In genomic region chrX:139358361-139358760, GRCm38 (mm10) we compare ENCODE assay signal across 23 mouse cellular contexts. TPM values are rescaled to one million over a fixed set of nuclear protein-coding genes. Genes with fewer than 3 reads are reported as not detected.
"Had no signal": no experiment of that assay in that cellular context is flagged by ENCODE, and none has a peak within 500 bp of the region (broad histone marks: within the 10 kb centered on the region; RNA-seq: fewer than 3 reads in every experiment).

No protein-coding gene starts in this region.

- DNase-seq: liver, embryonic 13.5 days; liver, postnatal 0 days; lung, postnatal 14 days; right cerebral cortex, postnatal 14 days; spleen, adult 18-20 months; thymus, adult 18-20 months; thymus, postnatal 14 days; thymus, postnatal 36 days had no signal

- H3K4me3 ChIP-seq: liver, embryonic 13.5 days; liver, embryonic 15.5 days; megakaryocyte, embryonic 14.5 days; midbrain, embryonic 13.5 days; midbrain, embryonic 15.5 days; neural tube, embryonic 12.5 days had no signal

- H3K9me3 ChIP-seq: liver, embryonic 13.5 days; liver, embryonic 15.5 days; megakaryocyte, embryonic 14.5 days; midbrain, embryonic 13.5 days; midbrain, embryonic 15.5 days; neural tube, embryonic 12.5 days had no signal

- H3K4me2 ChIP-seq: liver, embryonic 13.5 days; liver, embryonic 15.5 days; midbrain, embryonic 11.5 days; midbrain, embryonic 13.5 days; midbrain, embryonic 15.5 days; neural tube, embryonic 12.5 days had no signal

- H3K4me1 ChIP-seq: liver, embryonic 13.5 days; liver, embryonic 15.5 days; megakaryocyte, embryonic 14.5 days; midbrain, embryonic 13.5 days; midbrain, embryonic 15.5 days; neural tube, embryonic 12.5 days had no signal

- ATAC-seq: liver, postnatal 0 days; midbrain, embryonic 13.5 days; midbrain, embryonic 15.5 days had no signal

- H3K36me3 ChIP-seq: liver, embryonic 13.5 days; liver, embryonic 15.5 days; midbrain, embryonic 13.5 days; midbrain, embryonic 15.5 days; neural tube, embryonic 12.5 days had no signal

- H3K9ac ChIP-seq: liver, embryonic 13.5 days; liver, embryonic 15.5 days; liver, postnatal 0 days; midbrain, embryonic 13.5 days; midbrain, embryonic 15.5 days; neural tube, embryonic 12.5 days had no signal

- H3K27me3 ChIP-seq: liver, embryonic 13.5 days; liver, embryonic 15.5 days; midbrain, embryonic 13.5 days; midbrain, embryonic 15.5 days; neural tube, embryonic 12.5 days had no signal

- H3K27ac ChIP-seq: liver, embryonic 13.5 days; liver, embryonic 15.5 days; macrophage; midbrain, embryonic 13.5 days; midbrain, embryonic 15.5 days; neural tube, embryonic 12.5 days had no signal

RNA-seq across cellular contexts. Expression of gene Trap1a, which starts 24.9 kb away (rescaled TPM):
- total RNA-seq: megakaryocyte progenitor cell, adult 5-6 weeks; midbrain, postnatal 0 days; monocyte, adult 5-6 weeks; neutrophil, adult 5-6 weeks had no signal
- polyA plus RNA-seq: liver, embryonic 15.5 days; liver, postnatal 0 days; macrophage; midbrain, embryonic 11.5 days; midbrain, embryonic 13.5 days; midbrain, embryonic 15.5 days; midbrain, postnatal 0 days; neural tube, embryonic 12.5 days; neural tube, embryonic 14.5 days; stomach, embryonic 14.5 days; stomach, embryonic 16.5 days; thymus, postnatal 0 days had no signal
